Mouse (Mus musculus) stomach, postnatal 0 days (tissue): Measurements from ENCODE around the gene Ccl6. TPM values are rescaled to one million over a fixed set of nuclear protein-coding genes. Genes with fewer than 3 reads are reported as not detected.

Experiments used
- ATAC-seq: fragments of 200-750 bp; cut with Nextera tagmentation; 2 replicates; pipeline ENCODE4 v1.8.0; 2017; ENCODE audit not compliant: low FRiP score, low TSS enrichment
- DNase-seq: peaks from one replicate; pipeline ENCODE4 v3.0.0-alpha.2; 2016; ENCODE audit warnings: low spot score
- H3K27ac ChIP-seq: fragments of 300-500 bp; sonication (generic); replicated peaks from 2 replicates; pipeline ENCODE4 v1.5.1; 2014; ENCODE audit warnings: mild to moderate bottlenecking, control low read depth
- H3K27me3 ChIP-seq: fragments of 300-500 bp; sonication (generic); 2 replicates; pipeline ENCODE4 v1.6.1; 2014; ENCODE audit warnings: low read length; ENCODE audit not compliant: control insufficient read depth, insufficient read depth
- H3K36me3 ChIP-seq: fragments of 300-500 bp; sonication (generic); 2 replicates; pipeline ENCODE4 v1.6.1; 2014; ENCODE audit warnings: low read length, mixed read lengths; ENCODE audit not compliant: control insufficient read depth, insufficient read depth
- H3K4me1 ChIP-seq: fragments of 300-500 bp; sonication (generic); replicated peaks from 2 replicates; pipeline ENCODE4 v1.6.1; 2014; ENCODE audit warnings: antibody characterized with exemption; ENCODE audit not compliant: control insufficient read depth, insufficient read depth
- H3K4me2 ChIP-seq: fragments of 300-500 bp; sonication (generic); replicated peaks from 2 replicates; pipeline ENCODE4 v1.6.1; 2014; ENCODE audit warnings: low read depth, mild to moderate bottlenecking, control low read depth, moderate library complexity
- H3K4me3 ChIP-seq: fragments of 300-500 bp; sonication (generic); 2 replicates; pipeline ENCODE4 v1.5.1; 2014; ENCODE audit warnings: low read depth, low read length, control low read depth
- H3K9ac ChIP-seq: fragments of 300-500 bp; sonication (generic); 2 replicates; pipeline ENCODE4 v1.6.1; 2014; ENCODE audit warnings: mild to moderate bottlenecking, low read length, control low read depth, mixed read lengths
- H3K9me3 ChIP-seq: fragments of 300-500 bp; sonication (generic); 2 replicates; pipeline ENCODE4 v1.6.1; 2016; ENCODE audit warnings: low read length; ENCODE audit not compliant: control insufficient read depth
- CTCF ChIP-seq: IDR thresholded peaks from 2 replicates; pipeline ENCODE4 v1.5.1; 2016; ENCODE audit warnings: antibody characterized with exemption, low read depth, mild to moderate bottlenecking, moderate library complexity
- EP300 ChIP-seq: optimal IDR thresholded peaks from 2 replicates; pipeline ENCODE3; 2016; ENCODE audit warnings: antibody characterized with exemption
- WGBS: fragments of 180-500 bp; shearing (Covaris S2); extraction: QIAGEN DNeasy Blood & Tissue Kit; methylation state at CpG from one replicate; pipeline ENCODE4 v1.1.7; 2014; 5-methylcytosine and 5-hydroxymethylcytosine counted together
- polyA plus RNA-seq: library from polyadenylated mRNA; unstranded; fragments of >200 nt; fragmentation: Nextera tagmentation; extraction: Ambion mirVana; gene quantifications from 2 replicates; pipeline ENCODE4 v1.2.1, GENCODE M21; 2015

Gene Ccl6
- polyA plus RNA-seq, 1 experiment from 2014 or later = 58.5 TPM

DNA sequence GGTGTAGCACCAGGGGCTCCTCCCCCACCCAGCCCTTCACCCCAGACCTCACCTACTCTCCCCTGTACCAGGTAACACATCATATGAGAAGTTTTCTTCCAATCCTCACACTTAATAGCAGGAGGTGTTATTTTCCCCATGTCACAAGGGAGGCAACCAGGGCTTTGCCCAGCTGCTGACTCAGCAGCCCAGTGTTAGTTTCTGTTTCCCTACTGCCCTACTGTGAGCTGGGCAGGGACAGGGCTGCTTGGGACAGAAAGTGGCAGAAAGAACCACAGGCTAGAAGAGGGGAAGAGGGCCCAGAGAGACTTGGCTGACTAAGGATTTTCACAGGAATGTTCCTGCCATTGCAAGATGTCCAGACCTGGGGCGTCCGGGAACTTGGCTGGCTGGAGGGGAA is 52.0 kb downstream of the Ccl6 start:
- WGBS = 96% methylated on average over 2 of the region's 2 CpGs
- TF ChIP-seq EP300 (no peak), CTCF (no peak)
- ATAC-seq = no peak

DNA sequence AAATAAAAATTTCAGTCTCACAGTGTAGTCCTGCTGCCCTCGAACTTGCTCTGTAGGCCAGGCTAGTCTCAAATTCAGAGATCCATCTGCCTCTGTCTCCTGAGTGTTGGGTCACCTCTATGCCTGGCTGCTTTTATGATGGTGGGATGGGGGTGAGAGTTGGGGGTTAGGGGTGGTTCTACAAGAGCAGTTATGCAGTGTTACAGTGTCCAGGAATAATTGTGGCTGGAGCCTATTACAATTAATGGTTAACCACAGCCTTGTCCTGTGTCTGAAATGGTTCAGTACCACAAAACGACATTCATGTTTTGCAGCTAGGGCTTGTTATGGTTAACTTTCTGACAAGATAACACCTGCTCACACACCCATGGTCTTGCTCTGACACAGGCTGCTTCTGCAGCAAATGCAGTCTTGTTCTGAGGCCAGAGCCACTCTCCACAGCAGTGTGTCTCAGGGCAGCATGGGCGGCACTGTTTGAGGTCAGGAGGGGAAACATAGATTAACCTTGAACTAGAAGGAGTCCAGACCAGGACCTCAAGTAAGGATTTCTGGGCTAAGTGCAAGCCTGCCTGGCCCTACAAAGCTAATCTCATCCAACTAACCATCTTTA is 54.1 kb downstream of the Ccl6 start:
- Histone ChIP-seq H3K36me3 (no peaks in the 10 kb centered on the region), H3K27ac (no peak overlapping the region), H3K9me3 (no peaks in the 10 kb centered on the region), H3K4me3 (no peak overlapping the region), H3K27me3 (no peaks in the 10 kb centered on the region), H3K4me2 (no peak overlapping the region), H3K4me1 (0 out of 2 replicates have a peak, but pooled peaks cover 2% of the 10 kb centered on the region), H3K9ac (no peak overlapping the region)
- no peak for TF ChIP-seq CTCF
- no peak for TF ChIP-seq EP300
- ATAC-seq (no peak), DNase-seq (no peak)
- 58% methylated on average over 3 of the region's 3 CpGs for WGBS

More for the DNA sequence above, 52.0 kb downstream of the Ccl6 start:
- no peak for DNase-seq
- no peak overlapping the region for H3K4me3 ChIP-seq
- H3K4me2 ChIP-seq = no peak overlapping the region
- H3K4me1 ChIP-seq = no peaks in the 10 kb centered on the region
- no peaks in the 10 kb centered on the region for H3K9me3 ChIP-seq
- H3K9ac ChIP-seq = no peak overlapping the region
- no peaks in the 10 kb centered on the region for H3K27me3 ChIP-seq
- H3K27ac ChIP-seq = no peak overlapping the region
- no peaks in the 10 kb centered on the region for H3K36me3 ChIP-seq

Other genes starting within 250 kb of the Ccl6 start
- gene Rasl10b, start 183.9 kb downstream of the Ccl6 start, polyA plus RNA-seq = 0.69 and 1.1 TPM in 2 replicates
- 0.11 and 0.21 TPM in 2 replicates for gene Gas2l2, start 163.6 kb downstream of the Ccl6 start, polyA plus RNA-seq
- 0.68 and 0.98 TPM in 2 replicates for gene 1700020L24Rik, start 155.4 kb downstream of the Ccl6 start, polyA plus RNA-seq
- gene Mmp28, start 130.0 kb downstream of the Ccl6 start, polyA plus RNA-seq = 5.6 and 6.4 TPM in 2 replicates
- gene Taf15, start 120.0 kb downstream of the Ccl6 start, polyA plus RNA-seq = 2.8 and 4.0 TPM in 2 replicates
- not detected in 2 replicates for gene Heatr9, start 70.9 kb downstream of the Ccl6 start, polyA plus RNA-seq
- gene Ccl5, start 62.6 kb downstream of the Ccl6 start, polyA plus RNA-seq = 0.33 and 1.1 TPM in 2 replicates
- gene Ccl9, start 14.5 kb downstream of the Ccl6 start, polyA plus RNA-seq = 2.5 and 3.5 TPM in 2 replicates
- not detected in 2 replicates for gene Rpl9-ps1, start 52.5 kb upstream of the Ccl6 start, polyA plus RNA-seq
- 0.18 and 0.29 TPM in 2 replicates for gene Ccl3, start 56.3 kb upstream of the Ccl6 start, polyA plus RNA-seq
- 0.16 and 0.25 TPM in 2 replicates for gene Ccl4, start 69.5 kb upstream of the Ccl6 start, polyA plus RNA-seq
- gene Wfdc17, start 110.9 kb upstream of the Ccl6 start, polyA plus RNA-seq = 0.81 and 2.7 TPM in 2 replicates
- 0.87 and 2.7 TPM in 2 replicates for gene Wfdc18, start 115.9 kb upstream of the Ccl6 start, polyA plus RNA-seq
- 3.1 and 3.4 TPM in 2 replicates for gene Wfdc21, start 153.9 kb upstream of the Ccl6 start, polyA plus RNA-seq
- gene Heatr6, start 160.6 kb upstream of the Ccl6 start, polyA plus RNA-seq = 8.6 and 9.2 TPM in 2 replicates